Mouse (Mus musculus): ENCODE results near the gene Ckap5. TPM values are rescaled to one million over a fixed set of nuclear protein-coding genes. Genes with fewer than 3 reads are reported as not detected.

The Ckap5 gene
- polyA plus RNA-seq, 1 experiment from 2014 or later, result 116 TPM

GRCm38 (mm10) chr2:91632316-91632715 lies 105.8 kb downstream of the Ckap5 start:
- Histone ChIP-seq H3K27me3 (ENCODE audit: control insufficient read depth, insufficient read depth, low read length) (no peaks in the 10 kb centered on the region), H3K9ac (ENCODE audit: low read depth, low read length) (no peak overlapping the region), H3K4me3 (ENCODE audit: low read length) (no peak overlapping the region), H3K4me1 (ENCODE audit: control insufficient read depth, insufficient read depth, low read length) (no peaks in the 10 kb centered on the region), H3K9me3 (ENCODE audit: control insufficient read depth, low read length) (no peaks in the 10 kb centered on the region), H3K4me2 (replicated peaks; ENCODE audit: low read depth, low read length) (no peak overlapping the region), H3K27ac (ENCODE audit: low read depth, low read length) (no peak overlapping the region), H3K36me3 (ENCODE audit: control insufficient read depth, insufficient read depth, low read length) (no peaks in the 10 kb centered on the region)
- 68% methylated on average over 5 of the region's 5 CpGs for WGBS
- no peak for ATAC-seq (ENCODE audit: low FRiP score, low TSS enrichment)

GRCm38 (mm10) chr2:91633334-91633977 lies 106.9 kb downstream of the Ckap5 start:
- H3K4me1 ChIP-seq (ENCODE audit: control insufficient read depth, insufficient read depth, low read length), result no peaks in the 10 kb centered on the region
- H3K27me3 ChIP-seq (ENCODE audit: control insufficient read depth, insufficient read depth, low read length), result no peaks in the 10 kb centered on the region
- H3K9me3 ChIP-seq (ENCODE audit: control insufficient read depth, low read length), result no peaks in the 10 kb centered on the region
- no peak for ATAC-seq (ENCODE audit: low FRiP score, low TSS enrichment)
- H3K36me3 ChIP-seq (ENCODE audit: control insufficient read depth, insufficient read depth, low read length), result no peaks in the 10 kb centered on the region
- H3K27ac ChIP-seq (ENCODE audit: low read depth, low read length), result no peak overlapping the region
- H3K4me2 ChIP-seq (replicated peaks; ENCODE audit: low read depth, low read length), result no peak overlapping the region
- H3K4me3 ChIP-seq (ENCODE audit: low read length), result no peak overlapping the region
- WGBS, result 79% methylated on average over 12 of the region's 12 CpGs
- H3K9ac ChIP-seq (ENCODE audit: low read depth, low read length), result no peak overlapping the region

GRCm38 (mm10) chr2:91634841-91635240 lies 108.3 kb downstream of the Ckap5 start:
- no peaks in the 10 kb centered on the region for H3K4me1 ChIP-seq (ENCODE audit: control insufficient read depth, insufficient read depth, low read length)
- no peak overlapping the region for H3K4me3 ChIP-seq (ENCODE audit: low read length)
- H3K9ac ChIP-seq (ENCODE audit: low read depth, low read length), result no peak overlapping the region
- WGBS, result 88% methylated on average over 9 of the region's 9 CpGs
- no peaks in the 10 kb centered on the region for H3K9me3 ChIP-seq (ENCODE audit: control insufficient read depth, low read length)
- H3K4me2 ChIP-seq (replicated peaks; ENCODE audit: low read depth, low read length), result no peak overlapping the region
- no peak overlapping the region for H3K27ac ChIP-seq (ENCODE audit: low read depth, low read length)
- no peaks in the 10 kb centered on the region for H3K36me3 ChIP-seq (ENCODE audit: control insufficient read depth, insufficient read depth, low read length)
- H3K27me3 ChIP-seq (ENCODE audit: control insufficient read depth, insufficient read depth, low read length), result no peaks in the 10 kb centered on the region
- no peak for ATAC-seq (ENCODE audit: low FRiP score, low TSS enrichment)

- no peaks in the 10 kb centered on the region for H3K36me3 ChIP-seq (ENCODE audit: control insufficient read depth, insufficient read depth, low read length)
- no peak overlapping the region for H3K27ac ChIP-seq (ENCODE audit: low read depth, low read length)
- no peaks in the 10 kb centered on the region for H3K9me3 ChIP-seq (ENCODE audit: control insufficient read depth, low read length)
- H3K27me3 ChIP-seq (ENCODE audit: control insufficient read depth, insufficient read depth, low read length), result no peaks in the 10 kb centered on the region
- H3K4me1 ChIP-seq (ENCODE audit: control insufficient read depth, insufficient read depth, low read length), result no peaks in the 10 kb centered on the region
- 88% methylated on average over 11 of the region's 11 CpGs for WGBS
- H3K4me2 ChIP-seq (replicated peaks; ENCODE audit: low read depth, low read length), result no peak overlapping the region
- ATAC-seq (ENCODE audit: low FRiP score, low TSS enrichment), result no peak
- H3K4me3 ChIP-seq (ENCODE audit: low read length), result no peak overlapping the region
- no peak overlapping the region for H3K9ac ChIP-seq (ENCODE audit: low read depth, low read length)
These were observed 108.9 kb downstream of the Ckap5 start for GRCm38 (mm10) chr2:91635486-91635885.

- H3K27me3 ChIP-seq (ENCODE audit: control insufficient read depth, insufficient read depth, low read length), result no peaks in the 10 kb centered on the region
- H3K4me1 ChIP-seq (ENCODE audit: control insufficient read depth, insufficient read depth, low read length), result no peaks in the 10 kb centered on the region
- H3K9ac ChIP-seq (ENCODE audit: low read depth, low read length), result no peak within 1 kb of the TSS
- H3K9me3 ChIP-seq (ENCODE audit: control insufficient read depth, low read length), result no peaks in the 10 kb centered on the region
- no peak for ATAC-seq (ENCODE audit: low FRiP score, low TSS enrichment)
- WGBS, result 91% methylated on average over 8 of the region's 8 CpGs
- H3K4me2 ChIP-seq (replicated peaks; ENCODE audit: low read depth, low read length), result no peak within 1 kb of the TSS
- no peak within 1 kb of the TSS for H3K4me3 ChIP-seq (ENCODE audit: low read length)
- H3K27ac ChIP-seq (ENCODE audit: low read depth, low read length), result no peak within 1 kb of the TSS
- H3K36me3 ChIP-seq (ENCODE audit: control insufficient read depth, insufficient read depth, low read length), result no peaks in the 10 kb centered on the region
These were observed 109.7 kb downstream of the Ckap5 start, which contains the start of gene F2 for GRCm38 (mm10) chr2:91636229-91636628. F2 (minus strand) TSS chr2:91636414.

- WGBS, result 84% methylated on average over 5 of the region's 5 CpGs
These were observed 110.3 kb downstream of the Ckap5 start for GRCm38 (mm10) chr2:91636727-91637338.

GRCm38 (mm10) chr2:91638931-91639330 lies 112.4 kb downstream of the Ckap5 start:
- H3K9ac ChIP-seq (ENCODE audit: low read depth, low read length), result no peak overlapping the region
- 72% methylated on average over 6 of the region's 6 CpGs for WGBS
- ATAC-seq (ENCODE audit: low FRiP score, low TSS enrichment), result no peak
- H3K4me1 ChIP-seq (ENCODE audit: control insufficient read depth, insufficient read depth, low read length), result no peaks in the 10 kb centered on the region
- no peaks in the 10 kb centered on the region for H3K9me3 ChIP-seq (ENCODE audit: control insufficient read depth, low read length)
- no peak overlapping the region for H3K4me3 ChIP-seq (ENCODE audit: low read length)
- H3K36me3 ChIP-seq (ENCODE audit: control insufficient read depth, insufficient read depth, low read length), result peaks cover 9% of the 10 kb centered on the region; the same call in 1 of the 2 replicates
- no peaks in the 10 kb centered on the region for H3K27me3 ChIP-seq (ENCODE audit: control insufficient read depth, insufficient read depth, low read length)
- no peak overlapping the region for H3K27ac ChIP-seq (ENCODE audit: low read depth, low read length)
- no peak overlapping the region for H3K4me2 ChIP-seq (replicated peaks; ENCODE audit: low read depth, low read length)

More at GRCm38 (mm10) chr2:91636727-91637338, 110.3 kb downstream of the Ckap5 start:
- H3K4me1 ChIP-seq (ENCODE audit: control insufficient read depth, insufficient read depth, low read length), result no peaks in the 10 kb centered on the region
- no peaks in the 10 kb centered on the region for H3K9me3 ChIP-seq (ENCODE audit: control insufficient read depth, low read length)
- no peak for ATAC-seq (ENCODE audit: low FRiP score, low TSS enrichment)
- H3K27me3 ChIP-seq (ENCODE audit: control insufficient read depth, insufficient read depth, low read length), result no peaks in the 10 kb centered on the region
- no peaks in the 10 kb centered on the region for H3K36me3 ChIP-seq (ENCODE audit: control insufficient read depth, insufficient read depth, low read length)
- H3K9ac ChIP-seq (ENCODE audit: low read depth, low read length), result no peak overlapping the region
- H3K4me2 ChIP-seq (replicated peaks; ENCODE audit: low read depth, low read length), result no peak overlapping the region
- no peak overlapping the region for H3K4me3 ChIP-seq (ENCODE audit: low read length)
- H3K27ac ChIP-seq (ENCODE audit: low read depth, low read length), result no peak overlapping the region

- Histone ChIP-seq H3K9ac (ENCODE audit: low read depth, low read length) (no peak overlapping the region), H3K4me1 (ENCODE audit: control insufficient read depth, insufficient read depth, low read length) (no peaks in the 10 kb centered on the region), H3K27ac (ENCODE audit: low read depth, low read length) (no peak overlapping the region), H3K4me2 (replicated peaks; ENCODE audit: low read depth, low read length) (no peak overlapping the region), H3K27me3 (ENCODE audit: control insufficient read depth, insufficient read depth, low read length) (no peaks in the 10 kb centered on the region), H3K36me3 (ENCODE audit: control insufficient read depth, insufficient read depth, low read length) (peaks cover 49% of the 10 kb centered on the region), H3K9me3 (ENCODE audit: control insufficient read depth, low read length) (no peaks in the 10 kb centered on the region), H3K4me3 (ENCODE audit: low read length) (no peak overlapping the region)
- 0 out of 2 replicates have a peak, but pooled peaks have one; percentile 20 for ATAC-seq (ENCODE audit: low FRiP score, low TSS enrichment)
- WGBS, result 71% methylated on average over 2 of the region's 2 CpGs
These were observed 116.4 kb downstream of the Ckap5 start for GRCm38 (mm10) chr2:91642825-91643415.

GRCm38 (mm10) chr2:91644021-91644420 lies 117.5 kb downstream of the Ckap5 start:
- no peak for ATAC-seq (ENCODE audit: low FRiP score, low TSS enrichment)
- Histone ChIP-seq H3K4me3 (ENCODE audit: low read length) (no peak overlapping the region), H3K27me3 (ENCODE audit: control insufficient read depth, insufficient read depth, low read length) (no peaks in the 10 kb centered on the region), H3K9ac (ENCODE audit: low read depth, low read length) (no peak overlapping the region), H3K4me2 (replicated peaks; ENCODE audit: low read depth, low read length) (no peak overlapping the region), H3K9me3 (ENCODE audit: control insufficient read depth, low read length) (no peaks in the 10 kb centered on the region), H3K27ac (ENCODE audit: low read depth, low read length) (no peak overlapping the region), H3K4me1 (ENCODE audit: control insufficient read depth, insufficient read depth, low read length) (peaks cover 8% of the 10 kb centered on the region; the same call in 1 of the 2 replicates), H3K36me3 (ENCODE audit: control insufficient read depth, insufficient read depth, low read length) (peaks cover 49% of the 10 kb centered on the region)
- WGBS, result 94% methylated on average over 11 of the region's 11 CpGs

Data from kidney, embryonic 14.5 days (tissue).